Mouse (Mus musculus) gastrocnemius, postnatal 4 days (tissue): ENCODE measurements around the gene Ovol1. TPM values are rescaled to one million over a fixed set of nuclear protein-coding genes. Genes with fewer than 3 reads are reported as not detected.
A peak's percentile ranks its signal among the peaks of the same experiment; 100 is the strongest.

Source experiments
- DNase-seq, 2 experiments: peaks; one replicate each; pipeline ENCODE4 v3.0.0; 2021 to 2022; ENCODE audit warnings: low spot score in 2 of 2, mixed read lengths in 2 of 2
- total RNA-seq, 2 experiments: library from RNA; stranded (reverse); gene quantifications; 2 replicates each; pipeline ENCODE4 v1.2.3; 2021

Ovol1 gene
- total RNA-seq, 2 experiments from 2014 or later = not detected

- DNase-seq = no peak
These were observed 9.1 kb upstream of the Ovol1 start for GRCm38 (mm10) chr19:5569521-5569920.

GRCm38 (mm10) chr19:5568470-5569140 lies 8.2 kb upstream of the Ovol1 start:
- DNase-seq = peak; percentile 65 to 85

- DNase-seq = peak; percentile 85 to 88
These were observed 7.4 kb upstream of the Ovol1 start, which contains the start of gene Ap5b1 for GRCm38 (mm10) chr19:5567534-5568469. Ap5b1 (plus strand) TSS chr19:5568025.

- no peak for DNase-seq
These were observed 6.7 kb upstream of the Ovol1 start for GRCm38 (mm10) chr19:5567180-5567533.

DNA sequence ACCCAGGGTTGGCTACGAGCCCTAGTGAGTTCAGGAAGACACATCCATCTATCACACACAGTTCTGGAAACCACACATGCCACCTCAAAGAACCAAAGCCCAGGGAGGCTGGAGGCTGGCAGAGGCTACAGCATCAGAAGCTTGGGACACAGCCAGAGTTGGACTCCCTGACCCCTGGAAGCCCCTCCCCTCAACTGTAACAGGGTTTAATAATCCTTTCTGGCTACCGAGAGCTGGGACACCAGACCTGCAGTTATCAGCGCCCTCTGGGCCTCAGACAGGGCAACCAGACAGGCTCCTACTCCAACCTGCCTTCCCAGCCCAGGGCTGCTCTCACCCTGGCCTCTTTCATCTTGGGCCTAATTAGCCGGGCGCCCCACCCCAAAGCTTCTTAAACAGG lies 5.9 kb upstream of the Ovol1 start:
- DNase-seq = no peak

DNA sequence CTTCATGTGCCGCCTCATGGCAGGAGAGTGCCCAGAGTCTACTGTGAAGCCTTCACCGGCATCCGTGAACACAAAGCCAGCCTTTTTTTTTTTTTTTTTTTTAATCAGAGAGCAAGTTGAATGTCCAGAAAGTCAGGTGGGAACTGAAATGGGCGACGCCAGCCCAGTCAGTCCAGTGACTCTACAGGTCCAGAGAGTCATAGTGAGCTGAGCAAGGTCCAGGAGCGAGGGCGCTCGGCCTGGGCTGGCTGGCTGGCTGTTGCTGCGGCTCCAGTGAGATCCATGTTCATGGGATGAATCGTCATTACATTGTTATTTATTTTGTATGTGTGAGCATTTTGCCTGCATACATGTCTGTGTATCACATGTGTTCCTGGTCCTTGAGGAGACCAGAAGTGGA lies 2.3 kb upstream of the Ovol1 start:
- no peak for DNase-seq

GRCm38 (mm10) chr19:5561886-5562285 lies 1.4 kb upstream of the Ovol1 start:
- DNase-seq = no peak

DNA sequence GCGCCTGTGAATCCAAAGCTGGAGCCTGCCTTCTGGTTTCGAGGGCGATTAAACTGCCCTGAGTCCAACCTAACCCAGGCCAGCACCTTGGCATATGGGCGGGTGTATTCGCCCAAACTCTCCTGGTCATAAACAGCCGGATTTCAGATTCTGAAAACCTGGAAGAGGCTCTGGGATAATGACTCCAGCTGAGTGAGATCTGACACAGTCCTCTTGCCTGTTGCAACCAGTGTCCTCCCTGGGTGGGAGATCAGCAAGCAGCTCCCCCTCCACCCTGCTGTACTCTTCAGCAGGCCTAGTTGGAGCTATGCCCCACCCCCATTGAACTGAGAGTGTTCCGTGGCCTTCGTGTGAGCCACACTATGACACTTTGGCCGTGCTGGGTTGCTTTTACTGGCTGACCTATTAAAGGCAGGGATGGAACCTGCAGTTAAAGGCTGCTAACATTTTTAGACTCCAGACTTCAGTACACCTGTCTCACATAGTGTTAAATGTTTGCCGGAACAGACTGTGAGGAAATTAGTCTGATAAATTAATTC lies 875 bp upstream of the Ovol1 start:
- no peak for DNase-seq

DNA sequence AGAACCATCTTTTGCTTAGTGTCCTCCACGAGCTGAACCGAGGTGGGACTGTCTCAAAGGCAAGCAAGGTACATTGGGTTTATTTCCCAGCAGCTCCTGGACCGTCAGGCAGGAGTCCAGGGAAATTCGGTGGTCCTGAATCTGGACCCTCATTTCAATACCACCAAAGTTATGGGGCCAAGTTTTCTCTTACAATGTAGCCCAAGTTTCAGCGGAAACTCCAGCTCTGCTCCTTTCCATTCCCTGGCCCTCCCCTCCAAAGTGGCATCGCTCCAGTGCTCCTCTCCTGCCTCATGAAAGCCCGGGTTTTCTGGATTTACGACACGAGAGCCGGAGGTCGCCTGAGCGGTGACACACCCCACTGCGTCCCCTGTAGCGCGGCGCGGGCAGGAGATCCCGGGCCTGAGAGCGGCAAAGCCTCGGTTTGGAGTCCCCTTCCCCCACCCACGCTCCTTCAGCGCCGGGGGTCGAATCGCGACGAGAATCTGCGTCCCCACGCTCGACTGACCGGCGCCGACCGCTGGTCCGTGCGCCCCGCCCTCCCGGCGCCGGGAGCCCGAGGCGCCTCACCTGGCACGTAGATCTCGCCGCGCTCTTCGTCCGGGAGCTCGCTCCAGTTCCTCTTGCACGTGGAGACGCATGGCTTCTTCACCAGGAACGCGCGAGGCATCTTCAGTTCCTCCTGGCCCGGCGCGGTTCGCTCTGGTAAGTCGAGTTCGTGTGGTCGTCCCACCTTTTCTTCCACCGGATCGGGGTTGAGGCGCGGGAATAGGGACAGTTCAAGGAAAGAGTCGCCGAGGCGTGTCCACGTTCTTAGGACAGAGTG lies 602 bp downstream of the Ovol1 start:
- no peak for DNase-seq

DNA sequence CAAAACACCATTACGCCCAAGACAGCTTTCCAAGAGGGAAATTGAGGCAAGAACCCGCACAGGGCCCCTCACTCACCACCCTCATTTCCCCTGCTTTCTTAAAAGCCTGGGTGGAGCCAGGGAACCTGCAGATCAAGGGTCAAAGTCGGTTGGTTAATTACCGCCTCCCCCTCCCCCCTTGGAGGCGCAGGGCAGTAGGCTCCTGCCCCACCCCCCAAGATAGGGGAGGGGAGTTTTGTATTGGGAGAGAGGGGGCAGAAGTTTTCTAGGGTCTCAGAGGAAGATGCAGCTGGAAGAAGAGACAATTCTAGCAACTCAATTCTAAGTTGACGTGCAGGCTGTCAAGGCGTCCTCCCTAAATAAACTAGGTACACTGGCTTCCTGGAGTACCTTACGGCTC lies 1.2 kb downstream of the Ovol1 start:
- no peak for DNase-seq

GRCm38 (mm10) chr19:5558770-5559169 lies 1.7 kb downstream of the Ovol1 start:
- no peak for DNase-seq

- no peak for DNase-seq
These were observed 2.3 kb downstream of the Ovol1 start for GRCm38 (mm10) chr19:5558169-5558568.

DNA sequence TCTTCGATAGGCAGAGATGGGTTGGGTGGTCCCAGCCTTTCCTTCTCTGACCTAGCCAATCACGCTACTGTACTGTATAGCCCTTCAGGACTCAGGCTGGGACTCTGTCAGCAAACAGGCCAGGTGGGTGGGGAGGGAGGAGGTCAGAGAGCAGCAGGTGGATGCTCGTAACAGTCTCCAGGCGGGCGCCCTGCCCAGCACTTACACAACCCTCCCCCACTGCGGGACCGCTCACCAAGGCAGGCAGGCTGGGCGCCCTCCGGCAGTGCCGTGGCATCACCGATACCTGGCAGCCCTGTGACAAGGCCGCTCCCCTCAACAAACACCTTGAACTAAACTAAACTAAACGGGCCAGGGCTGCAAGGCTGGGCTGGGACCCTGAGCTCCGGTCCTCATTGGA lies 6.2 kb downstream of the Ovol1 start:
- DNase-seq = no peak

- no peak for DNase-seq
These were observed 6.6 kb downstream of the Ovol1 start for GRCm38 (mm10) chr19:5553802-5554201.

DNA sequence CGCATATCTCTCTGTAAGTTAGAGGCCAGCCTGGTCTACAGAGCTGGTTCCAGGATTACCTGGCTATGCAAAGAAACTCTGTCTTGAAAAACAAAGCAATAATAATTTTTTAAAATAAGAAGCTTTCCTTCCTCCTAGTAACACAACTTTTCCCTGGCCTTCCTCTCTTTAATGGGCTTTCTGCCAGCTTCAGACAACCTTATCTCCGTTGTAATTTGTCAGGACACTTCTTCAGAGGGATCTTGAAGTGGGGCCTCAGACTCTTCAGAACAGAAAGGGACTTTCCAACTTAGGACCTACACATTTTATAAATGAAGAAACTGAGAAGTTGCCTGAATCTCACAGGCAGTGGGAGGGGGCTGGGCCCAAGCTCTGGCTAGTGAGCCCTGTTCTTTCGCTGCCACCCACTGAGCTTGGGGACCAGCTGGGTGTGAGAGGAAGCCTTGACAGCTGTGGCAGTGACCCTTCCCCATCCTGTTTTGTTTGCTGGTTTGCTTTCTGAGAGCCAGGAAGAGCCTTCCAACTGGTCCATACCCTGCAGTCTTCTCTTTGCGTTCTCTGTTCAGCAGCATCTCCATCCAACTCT lies 12.9 kb downstream of the Ovol1 start:
- DNase-seq = no peak

DNA sequence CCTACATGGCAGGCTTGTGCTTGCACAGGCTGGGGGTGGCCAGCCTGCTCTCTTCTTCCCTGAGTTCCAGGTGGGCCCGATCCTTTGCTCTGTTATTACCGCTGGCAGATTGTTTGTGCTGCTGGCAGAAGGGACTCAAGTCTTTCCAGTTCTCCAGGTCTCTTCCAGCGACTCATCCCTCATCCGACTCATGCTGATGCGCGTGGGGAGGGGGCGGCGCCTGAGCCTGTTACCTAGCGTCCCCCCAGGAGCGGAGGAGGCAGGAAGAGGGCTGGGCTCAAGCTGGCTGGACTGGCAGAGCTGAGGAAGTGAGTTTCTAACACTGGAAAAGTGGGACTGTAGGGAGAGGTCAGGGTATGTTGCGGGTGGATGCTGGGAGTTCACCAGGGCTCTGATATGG lies 16.4 kb downstream of the Ovol1 start:
- DNase-seq = no peak

DNA sequence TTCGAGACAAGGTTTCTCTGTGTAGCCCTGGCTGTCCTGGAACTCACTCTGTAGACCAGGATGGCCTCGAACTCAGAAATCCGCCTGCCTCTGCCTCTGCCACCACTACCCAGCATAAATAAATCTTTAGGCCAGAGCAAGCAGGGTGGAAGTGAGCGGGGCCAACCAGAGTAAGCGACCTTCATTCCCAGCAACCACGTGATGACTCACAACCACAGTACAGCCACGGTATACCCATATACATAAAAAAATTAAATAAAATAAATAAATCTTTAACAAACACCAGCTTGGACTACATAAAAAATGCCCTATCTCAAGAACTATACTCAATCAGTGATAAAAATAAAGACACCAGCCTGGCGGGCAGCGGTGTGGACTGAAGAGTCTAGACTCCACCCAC lies 17.1 kb downstream of the Ovol1 start:
- no peak for DNase-seq

DNA sequence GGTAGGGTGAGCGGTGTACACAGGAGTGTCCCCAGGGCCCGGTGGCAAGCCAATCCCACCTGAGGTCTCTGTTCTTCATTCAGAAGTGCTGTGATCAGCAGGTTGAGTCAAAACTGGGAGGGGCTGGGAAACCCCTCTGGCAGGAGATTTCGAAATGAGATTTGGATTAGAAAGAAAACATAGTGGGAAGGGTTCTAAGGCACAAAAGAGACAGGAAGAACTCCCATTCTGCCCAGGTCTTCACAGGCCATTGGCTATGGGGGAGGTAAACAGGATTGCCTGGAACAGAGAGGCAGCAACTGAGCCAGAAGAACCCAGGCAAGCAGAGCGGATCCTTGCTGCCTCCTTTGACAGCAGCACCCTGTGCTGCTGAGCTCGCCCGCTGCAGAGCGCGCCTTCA lies 21.7 kb downstream of the Ovol1 start:
- DNase-seq = no peak

DNA sequence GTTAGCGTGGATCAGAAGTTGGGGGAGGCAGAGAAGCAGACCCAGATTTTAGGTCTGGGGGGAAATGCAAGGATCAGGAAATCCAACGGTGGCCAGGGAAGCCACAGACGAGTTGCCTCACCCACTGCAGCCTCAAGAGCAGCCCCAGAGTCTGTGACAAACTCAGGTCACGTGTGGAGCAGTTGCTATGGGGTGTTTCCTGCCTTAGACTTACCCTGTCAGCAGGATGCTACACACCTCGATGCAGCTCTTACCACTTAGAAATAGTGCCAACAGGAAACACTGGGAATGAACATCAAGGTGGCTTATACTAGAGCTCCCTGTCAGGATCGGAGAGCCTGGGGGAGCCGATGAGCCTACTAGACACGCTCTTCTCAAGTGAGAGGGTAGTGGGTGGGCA lies 27.9 kb downstream of the Ovol1 start:
- DNase-seq = no peak

- DNase-seq = no peak
These were observed 30.3 kb downstream of the Ovol1 start for GRCm38 (mm10) chr19:5530138-5530524.
